Mouse (Mus musculus) liver, embryonic 14.5 days (tissue): ENCODE measurements around the gene Morn4.

Experiments
- CTCF ChIP-seq: IDR thresholded peaks from 2 replicates; pipeline ENCODE4 v1.5.1; 2016; ENCODE audit warnings: antibody characterized with exemption, low read depth, control low read depth
- EP300 ChIP-seq: IDR thresholded peaks from 2 replicates; pipeline ENCODE4 v1.6.1; 2016; ENCODE audit warnings: antibody characterized with exemption, low read depth

- TF ChIP-seq EP300 (no peak), CTCF (no peak)
These were observed 34.2 kb downstream of the Morn4 start, which contains the start of gene 4933411K16Rik for GRCm38 (mm10) chr19:42051948-42052347.
